Mouse (Mus musculus): ENCODE measurements at regions not wholly inside any gene's neighbourhood (a gene's known extent, or its start where the extent isn't known, plus 50 kb on each side); places are given as distances from the start of the nearest gene placed in this dataset.
A peak's percentile ranks its signal among the peaks of the same experiment; 100 is the strongest.

DNA sequence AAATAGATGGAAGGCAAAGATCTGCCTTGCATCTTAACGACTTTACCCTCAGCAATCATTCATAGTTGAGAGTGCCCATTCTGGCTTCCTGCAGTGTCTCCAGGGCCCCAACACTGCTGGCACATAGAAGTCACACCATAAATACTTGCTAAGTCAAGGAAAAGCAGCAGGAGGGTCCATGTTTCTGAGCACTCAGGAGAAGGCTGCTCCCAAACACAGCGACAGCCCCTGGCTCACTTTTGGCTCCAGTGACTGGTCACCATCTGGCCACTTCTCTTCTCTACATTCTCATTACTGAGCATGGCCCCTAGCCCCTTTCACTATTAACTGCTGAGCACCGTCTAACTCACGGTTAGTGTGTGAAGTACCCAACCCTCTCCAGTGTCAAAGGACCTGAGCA lies 265.3 kb upstream of the Gm6657 start:
- Histone ChIP-seq H3K9me3 (no peaks in the 10 kb centered on the region), H3K27me3 (replicated peaks) (no peaks in the 10 kb centered on the region), H3K36me3 (replicated peaks; ENCODE audit: low read length) (no peaks in the 10 kb centered on the region), H3K4me1 (no peaks in the 10 kb centered on the region), H3K4me3 (replicated peaks) (no peak overlapping the region)
- no peak for TF ChIP-seq FLI1 (IDR thresholded peaks at IDR 0.05; ENCODE audit: low read length)
- no peak for TF ChIP-seq GATA1 (IDR thresholded peaks at IDR 0.05; ENCODE audit: borderline replicate concordance, low read length)

DNA sequence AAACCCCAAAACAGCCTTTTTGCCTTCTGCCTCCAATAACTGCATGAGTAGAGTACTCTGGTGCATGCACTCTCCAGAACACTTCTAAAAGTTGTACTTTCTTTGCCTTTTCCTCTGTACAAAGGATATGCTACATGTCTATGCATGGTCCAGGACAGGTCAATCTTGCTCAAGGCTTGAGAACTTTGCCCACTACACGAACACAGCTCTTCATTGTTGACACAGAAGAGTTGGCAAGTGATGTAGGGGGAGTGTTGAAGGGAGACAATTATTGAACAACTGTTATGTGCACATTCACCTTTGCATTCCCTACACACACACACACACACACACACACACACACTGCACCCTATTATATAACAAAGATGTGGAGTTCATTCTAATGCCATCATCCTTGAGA lies 264.5 kb upstream of the Gm6657 start:
- TF ChIP-seq FLI1 (IDR thresholded peaks at IDR 0.05; ENCODE audit: low read length) (no peak), GATA1 (IDR thresholded peaks at IDR 0.05; ENCODE audit: borderline replicate concordance, low read length) (no peak)
- no peaks in the 10 kb centered on the region for H3K4me1 ChIP-seq
- H3K27me3 ChIP-seq (replicated peaks) = no peaks in the 10 kb centered on the region
- H3K4me3 ChIP-seq (replicated peaks) = no peak overlapping the region
- no peaks in the 10 kb centered on the region for H3K36me3 ChIP-seq (replicated peaks; ENCODE audit: low read length)
- H3K9me3 ChIP-seq = no peaks in the 10 kb centered on the region

DNA sequence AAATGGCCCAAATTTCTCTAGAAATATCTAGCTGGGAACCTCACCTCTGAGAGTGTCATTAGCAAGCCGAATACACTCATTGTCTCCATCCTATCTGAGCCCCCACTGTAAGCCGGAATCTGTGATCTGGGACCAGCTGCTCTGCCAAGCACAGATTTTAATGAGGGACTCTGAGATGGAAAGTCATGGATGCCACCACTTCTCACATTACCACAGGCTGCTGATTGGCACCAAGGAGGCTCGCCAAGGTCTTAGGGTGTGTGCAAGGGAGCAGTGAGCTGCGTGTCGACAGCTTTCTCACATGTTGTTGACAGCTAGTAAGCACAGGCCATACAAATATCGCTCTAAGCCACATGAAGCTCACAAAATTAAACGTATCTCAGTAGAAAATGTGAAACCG lies 250.1 kb upstream of the Gm6657 start:
- Histone ChIP-seq H3K27me3 (replicated peaks) (peaks cover 2% of the 10 kb centered on the region), H3K9me3 (peaks cover 6% of the 10 kb centered on the region), H3K36me3 (replicated peaks; ENCODE audit: low read length) (no peaks in the 10 kb centered on the region), H3K4me3 (replicated peaks) (no peak overlapping the region), H3K4me1 (no peaks in the 10 kb centered on the region)
- TF ChIP-seq FLI1 (IDR thresholded peaks at IDR 0.05; ENCODE audit: low read length) (no peak), GATA1 (IDR thresholded peaks at IDR 0.05; ENCODE audit: borderline replicate concordance, low read length) (no peak)

DNA sequence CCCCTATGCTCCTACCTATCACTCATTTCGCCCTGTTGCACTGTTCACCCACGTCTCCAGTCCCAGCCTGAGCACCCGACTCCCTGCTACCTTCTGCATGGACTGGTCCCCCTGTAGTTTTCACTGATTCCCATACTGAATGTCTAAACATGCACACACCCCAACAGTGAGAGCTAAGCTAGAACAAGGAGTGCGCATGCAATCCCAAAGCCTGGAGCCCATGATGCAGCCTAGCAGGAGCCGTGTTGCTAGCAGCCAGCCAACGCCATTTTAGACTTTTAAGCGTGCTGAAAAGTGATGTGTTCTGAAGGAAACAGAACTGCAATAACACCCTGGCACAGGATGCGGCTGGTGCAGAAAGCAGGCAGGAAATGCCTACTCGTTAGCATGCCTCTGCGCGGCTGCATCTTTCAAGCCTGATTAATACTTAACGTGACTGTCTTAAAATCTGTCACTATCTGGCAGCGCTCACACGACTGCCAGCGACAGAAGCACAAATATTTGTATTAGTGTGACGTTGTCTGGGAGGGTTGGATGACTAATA lies 244.5 kb upstream of the Gm6657 start:
- peaks cover 6% of the 10 kb centered on the region for H3K27me3 ChIP-seq (replicated peaks)
- H3K9me3 ChIP-seq = peaks cover 6% of the 10 kb centered on the region
- H3K4me3 ChIP-seq (replicated peaks) = peak overlapping the region; percentile 78
- H3K36me3 ChIP-seq (replicated peaks; ENCODE audit: low read length) = no peaks in the 10 kb centered on the region
- TF ChIP-seq FLI1 (IDR thresholded peaks at IDR 0.05; ENCODE audit: low read length) (no peak), GATA1 (IDR thresholded peaks at IDR 0.05; ENCODE audit: borderline replicate concordance, low read length) (no peak)
- peaks cover 7% of the 10 kb centered on the region for H3K4me1 ChIP-seq

DNA sequence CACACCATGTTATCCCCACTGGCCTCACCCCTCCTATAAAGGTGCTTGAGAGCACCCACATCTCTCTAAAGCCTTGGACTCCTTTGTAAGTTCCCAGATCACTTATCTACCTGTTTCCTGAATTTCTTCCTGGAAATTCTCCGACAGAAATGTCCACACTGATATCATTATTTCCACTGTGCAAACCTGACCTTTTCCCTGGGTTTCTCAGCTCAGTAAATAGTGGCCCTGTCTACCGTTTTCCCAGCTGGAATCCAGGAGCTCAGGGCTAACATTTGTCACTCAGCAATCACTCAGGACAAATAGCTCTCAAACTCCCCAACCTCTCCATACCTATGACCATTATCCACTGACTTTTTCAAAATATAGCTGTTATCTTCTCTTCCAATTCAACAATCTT lies 241.6 kb upstream of the Gm6657 start:
- Histone ChIP-seq H3K36me3 (replicated peaks; ENCODE audit: low read length) (no peaks in the 10 kb centered on the region), H3K9me3 (no peaks in the 10 kb centered on the region), H3K4me3 (replicated peaks) (no peak overlapping the region), H3K4me1 (peaks cover 7% of the 10 kb centered on the region), H3K27me3 (replicated peaks) (peaks cover 4% of the 10 kb centered on the region)
- no peak for TF ChIP-seq FLI1 (IDR thresholded peaks at IDR 0.05; ENCODE audit: low read length)
- no peak for TF ChIP-seq GATA1 (IDR thresholded peaks at IDR 0.05; ENCODE audit: borderline replicate concordance, low read length)

DNA sequence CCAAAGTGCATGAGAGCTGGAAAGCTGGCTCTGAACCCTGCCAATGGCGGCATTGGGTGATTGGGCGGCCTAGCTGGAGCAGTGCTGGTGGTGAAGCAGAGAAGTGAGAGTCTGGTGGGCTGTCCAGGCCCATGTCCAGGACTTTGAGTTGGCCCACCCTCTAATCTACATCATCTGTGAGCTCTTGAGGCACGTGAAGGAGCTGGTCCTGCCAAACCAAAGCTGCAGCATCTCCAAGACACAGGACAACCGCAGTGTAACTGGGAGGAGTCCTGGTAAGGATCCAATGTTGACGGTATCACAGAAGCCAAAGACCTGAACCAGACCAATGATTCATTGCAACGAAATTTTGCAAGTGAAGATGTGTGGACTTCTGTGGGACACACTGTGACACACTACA lies 231.4 kb upstream of the Gm6657 start:
- H3K27me3 ChIP-seq (replicated peaks) = no peaks in the 10 kb centered on the region
- no peak for TF ChIP-seq FLI1 (IDR thresholded peaks at IDR 0.05; ENCODE audit: low read length)
- no peak for TF ChIP-seq GATA1 (IDR thresholded peaks at IDR 0.05; ENCODE audit: borderline replicate concordance, low read length)
- H3K4me1 ChIP-seq = no peaks in the 10 kb centered on the region
- H3K4me3 ChIP-seq (replicated peaks) = no peak overlapping the region
- no peaks in the 10 kb centered on the region for H3K36me3 ChIP-seq (replicated peaks; ENCODE audit: low read length)
- peaks cover 38% of the 10 kb centered on the region for H3K9me3 ChIP-seq

DNA sequence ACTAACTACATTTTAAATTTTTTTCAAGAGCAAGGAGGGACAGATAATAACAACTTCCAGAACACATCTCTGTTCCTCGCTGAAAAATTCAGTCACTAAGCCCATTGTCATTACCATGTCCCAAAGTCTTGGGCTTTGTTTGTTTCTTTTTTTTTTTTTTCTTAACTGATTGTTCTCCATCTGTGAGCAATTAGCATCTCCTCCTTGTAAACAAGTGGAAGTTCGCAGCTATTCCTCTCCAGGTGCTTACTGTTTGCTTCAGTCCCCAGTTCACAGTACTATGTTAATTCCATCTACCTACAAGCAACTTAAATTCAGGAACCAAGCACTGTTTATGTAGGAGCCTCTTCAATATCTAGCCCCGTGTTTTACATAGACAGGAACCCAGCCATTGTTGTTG lies 225.5 kb upstream of the Gm6657 start:
- no peak for TF ChIP-seq GATA1 (IDR thresholded peaks at IDR 0.05; ENCODE audit: borderline replicate concordance, low read length)
- no peak for TF ChIP-seq FLI1 (IDR thresholded peaks at IDR 0.05; ENCODE audit: low read length)
- Histone ChIP-seq H3K9me3 (peaks cover 16% of the 10 kb centered on the region), H3K27me3 (replicated peaks) (no peaks in the 10 kb centered on the region), H3K4me3 (replicated peaks) (no peak overlapping the region), H3K36me3 (replicated peaks; ENCODE audit: low read length) (no peaks in the 10 kb centered on the region), H3K4me1 (no peaks in the 10 kb centered on the region)

DNA sequence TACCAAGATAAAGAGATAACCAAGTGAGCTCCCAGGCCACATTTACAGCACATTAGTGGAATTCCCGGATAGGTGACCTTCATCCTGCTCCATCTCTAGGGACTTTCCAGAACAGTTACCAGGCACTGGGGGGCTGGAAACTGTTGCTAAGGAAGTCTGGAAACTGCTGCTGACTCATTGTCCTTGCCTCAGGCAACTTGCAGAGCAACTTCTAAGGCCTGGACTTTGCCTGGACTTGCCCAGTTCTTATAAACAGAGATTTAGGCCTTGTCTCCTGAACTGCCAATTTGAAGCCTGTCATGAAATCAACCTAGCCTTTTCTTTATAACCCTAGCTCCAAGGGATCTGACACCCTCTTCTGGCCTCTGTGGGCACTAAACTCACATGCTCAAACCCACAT lies 224.0 kb upstream of the Gm6657 start:
- Histone ChIP-seq H3K27me3 (replicated peaks) (no peaks in the 10 kb centered on the region), H3K4me1 (no peaks in the 10 kb centered on the region), H3K9me3 (peaks cover 15% of the 10 kb centered on the region), H3K36me3 (replicated peaks; ENCODE audit: low read length) (no peaks in the 10 kb centered on the region), H3K4me3 (replicated peaks) (no peak overlapping the region)
- TF ChIP-seq GATA1 (IDR thresholded peaks at IDR 0.05; ENCODE audit: borderline replicate concordance, low read length) = no peak
- TF ChIP-seq FLI1 (IDR thresholded peaks at IDR 0.05; ENCODE audit: low read length) = no peak

DNA sequence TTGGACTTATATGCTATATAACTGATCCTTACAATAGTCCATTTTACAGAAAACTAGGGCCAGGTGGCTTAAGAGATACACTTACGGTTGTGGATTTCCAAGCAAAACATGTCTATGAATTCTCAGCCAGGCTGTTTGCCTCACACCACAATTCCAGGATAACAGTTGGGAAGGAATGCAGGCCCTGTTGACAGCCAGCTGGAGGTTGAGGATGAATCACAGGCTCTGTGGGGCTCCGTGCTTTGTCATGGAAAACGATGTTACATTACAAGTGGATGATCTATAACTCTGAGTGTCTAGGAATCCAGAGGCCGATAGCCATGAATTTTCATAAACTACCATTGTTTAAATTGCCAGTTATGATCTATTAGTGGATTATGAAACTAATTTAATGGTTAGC lies 221.9 kb upstream of the Gm6657 start:
- Histone ChIP-seq H3K27me3 (replicated peaks) (no peaks in the 10 kb centered on the region), H3K9me3 (no peaks in the 10 kb centered on the region), H3K4me3 (replicated peaks) (no peak overlapping the region), H3K4me1 (no peaks in the 10 kb centered on the region), H3K36me3 (replicated peaks; ENCODE audit: low read length) (no peaks in the 10 kb centered on the region)
- no peak for TF ChIP-seq FLI1 (IDR thresholded peaks at IDR 0.05; ENCODE audit: low read length)
- TF ChIP-seq GATA1 (IDR thresholded peaks at IDR 0.05; ENCODE audit: borderline replicate concordance, low read length) = no peak

DNA sequence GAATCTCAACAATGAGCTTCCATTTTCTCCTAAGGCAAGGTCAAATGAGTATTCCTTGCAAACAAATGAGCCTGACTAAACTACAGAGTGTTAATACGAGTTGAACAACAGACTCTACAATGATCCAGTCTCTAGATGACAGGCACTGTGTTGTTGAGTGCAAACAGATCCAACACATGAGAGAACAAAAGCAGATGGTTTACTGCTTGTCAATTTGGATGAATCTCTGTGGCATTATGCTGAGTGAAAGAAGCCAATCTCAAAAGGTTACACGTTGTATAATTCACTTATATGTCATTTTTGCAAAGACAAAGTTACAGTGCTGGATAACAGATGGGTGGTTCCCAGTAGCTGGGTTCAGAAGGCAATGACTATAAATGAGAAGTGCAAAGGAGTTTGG lies 217.1 kb upstream of the Gm6657 start:
- TF ChIP-seq FLI1 (IDR thresholded peaks at IDR 0.05; ENCODE audit: low read length) (no peak), GATA1 (IDR thresholded peaks at IDR 0.05; ENCODE audit: borderline replicate concordance, low read length) (no peak)
- H3K27me3 ChIP-seq (replicated peaks) = no peaks in the 10 kb centered on the region
- no peak overlapping the region for H3K4me3 ChIP-seq (replicated peaks)
- no peaks in the 10 kb centered on the region for H3K36me3 ChIP-seq (replicated peaks; ENCODE audit: low read length)
- H3K4me1 ChIP-seq = no peaks in the 10 kb centered on the region
- H3K9me3 ChIP-seq = no peaks in the 10 kb centered on the region

DNA sequence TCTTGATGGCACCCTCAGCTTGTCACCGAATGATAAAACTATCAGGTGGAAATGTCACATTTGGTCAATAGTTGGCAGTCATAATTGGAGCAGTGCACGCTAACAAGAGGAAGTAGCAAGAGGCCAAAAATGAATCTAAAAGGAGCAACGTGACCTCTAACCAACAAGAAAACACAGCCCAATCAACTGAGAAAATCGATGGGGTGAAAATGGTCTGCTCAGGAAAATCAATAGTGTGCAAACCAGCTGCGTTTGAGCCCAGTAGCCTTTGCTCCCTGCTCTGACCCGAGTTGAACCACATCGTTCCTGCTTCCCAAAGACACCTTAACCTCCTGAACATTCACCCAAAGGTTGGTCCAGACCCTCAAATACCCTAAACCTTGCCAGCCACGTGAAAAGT lies 207.3 kb upstream of the Gm6657 start:
- H3K4me3 ChIP-seq (replicated peaks) = no peak overlapping the region
- H3K9me3 ChIP-seq = no peaks in the 10 kb centered on the region
- H3K4me1 ChIP-seq = no peaks in the 10 kb centered on the region

More for the DNA sequence above, 207.3 kb upstream of the Gm6657 start:
- H3K36me3 ChIP-seq (replicated peaks; ENCODE audit: low read length) = no peaks in the 10 kb centered on the region
- H3K27me3 ChIP-seq (replicated peaks) = no peaks in the 10 kb centered on the region
- TF ChIP-seq FLI1 (IDR thresholded peaks at IDR 0.05; ENCODE audit: low read length) (no peak), GATA1 (IDR thresholded peaks at IDR 0.05; ENCODE audit: borderline replicate concordance, low read length) (no peak)

Measured in megakaryocyte, embryonic 14.5 days (primary cell).